Mouse (Mus musculus): Measurements from ENCODE around the gene Gm11627.

The Gm11627 gene

GRCm38 (mm10) chr11:102602816-102603495 is 23.7 kb upstream of the Gm11627 start:
- DNase-seq: peak in 1 of 2 experiments; percentile 28

- no peak for DNase-seq
Observed at GRCm38 (mm10) chr11:102599912-102600311, 20.7 kb upstream of the Gm11627 start.

- no peak for DNase-seq
Observed at GRCm38 (mm10) chr11:102595341-102595820, 16.1 kb upstream of the Gm11627 start.

DNA sequence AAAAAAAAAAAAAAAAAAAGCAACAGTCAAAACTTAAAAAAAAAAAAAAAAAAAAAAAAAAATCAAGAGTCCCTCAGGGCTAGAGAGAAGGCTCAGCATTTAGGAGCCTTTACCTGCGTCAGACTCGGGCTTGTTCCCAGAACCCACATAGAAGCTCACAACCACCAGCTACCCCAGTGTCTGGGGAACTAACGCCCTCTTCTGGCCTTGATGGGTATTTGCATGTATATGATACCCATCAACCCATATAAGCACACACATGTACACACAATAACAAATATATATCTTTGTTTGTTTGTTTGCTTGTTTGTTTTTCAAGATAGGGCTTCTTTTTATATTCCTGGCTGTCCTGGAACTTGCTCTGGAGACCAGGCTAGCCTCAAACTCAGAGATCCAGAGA is 8.3 kb upstream of the Gm11627 start:
- DNase-seq: no peak

- no peak for DNase-seq
Observed at GRCm38 (mm10) chr11:102586445-102587130, 7.3 kb upstream of the Gm11627 start.

GRCm38 (mm10) chr11:102582736-102583135 is 3.5 kb upstream of the Gm11627 start:
- no peak for DNase-seq

DNA sequence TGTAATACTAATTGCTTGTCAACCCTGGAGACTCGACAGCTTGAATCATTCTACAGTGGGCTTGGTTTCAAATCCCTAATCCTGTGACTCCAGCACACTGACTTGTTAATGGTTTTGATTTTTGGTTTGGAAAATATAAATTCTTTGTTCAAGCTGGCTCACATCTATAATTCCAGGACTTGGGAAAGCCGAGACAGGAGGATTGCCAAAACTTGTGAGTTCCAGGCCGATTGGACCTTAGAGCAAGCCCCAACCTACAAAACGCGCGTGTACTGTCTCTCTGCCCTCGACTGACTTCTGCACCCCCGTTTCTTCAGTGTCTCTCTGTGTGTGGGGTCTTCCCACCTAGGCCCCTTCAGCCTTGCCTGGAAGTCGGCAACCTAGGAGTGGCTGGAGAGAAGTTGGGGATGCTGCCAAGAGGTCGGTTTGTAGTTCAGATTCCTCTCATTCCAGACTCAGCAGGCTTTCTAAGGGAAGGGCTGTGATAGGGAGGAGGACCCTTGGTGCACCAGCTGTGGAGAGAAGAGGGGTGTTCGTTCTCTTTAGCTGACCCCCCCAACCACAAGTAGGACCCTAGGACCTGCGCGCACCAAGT is 2.9 kb upstream of the Gm11627 start:
- DNase-seq: peak; percentile 55 to 73

- peak in 1 of 2 experiments; percentile 32 for DNase-seq
Observed at GRCm38 (mm10) chr11:102581281-102582015, 2.2 kb upstream of the Gm11627 start.

GRCm38 (mm10) chr11:102580034-102580330 is 721 bp upstream of the Gm11627 start:
- no peak for DNase-seq

- DNase-seq: peak; percentile 89 to 92
Observed at GRCm38 (mm10) chr11:102578341-102579118, 731 bp downstream of the Gm11627 start.

- DNase-seq: no peak
Observed at GRCm38 (mm10) chr11:102576050-102576754, 3.1 kb downstream of the Gm11627 start.

DNA sequence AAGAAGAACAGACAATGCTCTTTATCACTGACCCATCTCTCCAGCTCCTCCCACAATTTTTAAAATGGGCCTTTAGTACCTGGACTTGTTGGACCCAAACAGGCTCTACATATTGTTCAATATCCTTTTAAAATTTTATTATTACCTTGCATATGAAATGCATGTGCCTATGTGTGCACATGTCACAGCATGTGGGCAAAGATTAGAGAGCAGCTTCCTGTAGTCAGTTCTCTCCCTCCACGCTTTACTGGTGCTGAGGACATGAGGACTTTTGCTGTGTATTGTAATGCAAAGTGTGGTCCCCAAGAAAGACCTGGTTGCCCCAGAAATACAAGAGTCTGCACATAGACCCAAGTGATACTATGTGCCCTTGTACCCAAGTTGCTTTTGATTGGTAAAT is 4.2 kb downstream of the Gm11627 start:
- DNase-seq: no peak

DNA sequence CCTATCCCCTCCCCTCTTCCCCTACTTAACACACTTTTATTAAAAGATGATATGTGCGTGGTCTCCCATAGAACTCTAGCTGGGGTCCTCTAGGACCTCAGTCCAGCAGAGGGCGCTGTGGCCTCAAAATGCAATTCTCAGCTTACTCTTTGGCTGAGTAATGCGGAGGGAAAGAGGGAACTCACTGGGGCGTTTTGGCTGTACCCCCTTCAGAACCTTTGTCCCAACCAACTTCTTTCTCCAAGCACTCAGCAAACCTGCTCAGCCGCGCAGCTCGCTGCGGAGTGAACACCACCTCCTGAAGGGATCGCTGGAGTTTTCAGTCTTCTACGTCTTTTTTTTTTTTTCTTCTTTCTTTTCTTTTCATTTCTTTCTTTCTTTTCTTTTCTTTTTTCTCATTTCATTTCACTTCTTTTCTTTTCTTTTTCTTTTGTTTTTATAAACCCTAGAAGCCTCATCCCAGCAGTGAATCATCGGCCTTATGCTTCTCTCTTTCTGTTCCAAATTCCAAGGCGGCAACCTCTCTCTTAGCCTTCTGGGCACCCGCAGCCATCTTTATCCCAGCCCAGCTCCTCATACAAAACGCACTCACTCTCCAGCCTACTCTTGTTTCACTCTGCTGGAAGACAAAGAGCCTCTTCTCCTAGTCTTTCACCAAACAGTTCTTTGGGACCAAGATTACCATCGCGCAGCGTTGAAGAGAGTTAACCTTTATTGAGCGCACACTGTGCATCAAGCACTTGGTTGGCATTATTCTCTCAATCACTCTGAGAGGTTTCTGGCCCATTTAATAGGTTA is 6.2 kb downstream of the Gm11627 start:
- DNase-seq: peak; percentile 77 to 89

- no peak for DNase-seq
Observed at GRCm38 (mm10) chr11:102568756-102569377, 10.4 kb downstream of the Gm11627 start.

DNA sequence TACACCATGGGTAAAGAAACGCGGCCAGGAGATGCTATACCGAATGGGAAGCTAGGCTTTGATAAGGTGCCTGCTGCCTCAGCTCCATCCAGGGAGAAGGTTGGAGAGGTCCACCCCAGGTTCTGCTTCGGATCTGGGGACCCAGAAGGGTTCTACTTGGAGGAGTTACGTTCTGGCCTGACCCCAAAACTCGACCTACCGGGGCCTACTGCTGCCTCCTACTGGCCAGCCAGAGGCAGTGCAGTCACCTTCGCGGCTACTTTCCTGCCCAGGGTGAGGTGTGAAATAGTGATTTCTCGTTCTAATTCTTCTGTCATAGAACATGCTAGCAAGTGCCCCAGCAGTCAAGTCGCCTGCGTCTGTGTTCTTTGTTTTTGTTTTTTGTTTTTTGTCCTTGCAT is 11.1 kb downstream of the Gm11627 start:
- no peak for DNase-seq

GRCm38 (mm10) chr11:102567723-102568122 is 11.5 kb downstream of the Gm11627 start:
- no peak for DNase-seq

GRCm38 (mm10) chr11:102567157-102567556 is 12.1 kb downstream of the Gm11627 start:
- no peak for DNase-seq

DNA sequence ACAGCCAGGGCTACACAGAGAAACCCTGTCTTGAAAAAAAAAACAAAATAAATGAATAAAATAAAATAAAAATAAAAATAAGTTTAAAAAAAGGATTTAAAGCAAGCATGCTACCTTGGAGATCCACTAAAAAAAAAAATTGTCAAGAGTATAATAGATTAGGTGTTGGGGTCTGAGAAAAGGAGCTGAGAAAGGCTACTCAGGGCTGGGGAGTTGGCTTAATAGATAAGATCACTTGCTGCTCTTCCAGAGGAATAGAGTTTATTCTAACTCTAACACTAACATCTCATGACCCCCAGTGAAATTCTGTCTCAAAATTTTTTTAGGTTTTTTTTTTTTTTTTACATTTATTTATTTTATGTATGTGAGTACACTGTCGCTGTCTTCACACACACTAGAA is 13.0 kb downstream of the Gm11627 start:
- DNase-seq: no peak

- no peak for DNase-seq
Observed at GRCm38 (mm10) chr11:102565741-102566140, 13.5 kb downstream of the Gm11627 start.

GRCm38 (mm10) chr11:102564952-102565671 is 14.1 kb downstream of the Gm11627 start:
- DNase-seq: peak in 1 of 2 experiments; percentile 28
